Mouse (Mus musculus): ENCODE data around the gene Tmcc2. TPM values are rescaled to one million over a fixed set of nuclear protein-coding genes. Genes with fewer than 3 reads are reported as not detected.

The Tmcc2 gene
- polyA plus RNA-seq, 1 experiment from 2014 or later, result 2.2 TPM

DNA sequence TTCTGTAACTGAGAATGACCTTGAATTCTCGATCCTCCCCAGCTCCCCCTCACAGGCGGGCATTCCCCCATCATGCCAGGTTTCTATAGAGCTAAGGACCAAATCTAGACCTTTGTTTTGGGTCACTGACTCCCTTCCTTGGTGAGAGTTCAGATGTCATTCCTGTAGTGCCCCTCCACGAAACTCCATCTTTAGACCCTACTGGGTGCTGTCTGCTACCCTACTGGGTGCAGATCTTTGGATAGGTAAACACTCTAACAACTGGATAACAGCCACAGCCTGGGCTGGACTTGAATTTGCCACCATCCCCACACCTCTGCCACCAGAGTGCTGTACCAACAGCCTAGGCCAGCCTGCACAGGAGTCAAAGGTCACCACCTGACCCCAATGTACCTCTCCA, 48.6 kb downstream of the Tmcc2 start:
- Histone ChIP-seq H3K9ac (ENCODE audit: low read depth, low read length) (no peak overlapping the region), H3K4me3 (ENCODE audit: low read depth, low read length) (no peak overlapping the region), H3K36me3 (ENCODE audit: control insufficient read depth, insufficient read depth) (no peaks in the 10 kb centered on the region), H3K4me2 (replicated peaks; ENCODE audit: low read depth) (no peak overlapping the region), H3K9me3 (ENCODE audit: control insufficient read depth) (no peaks in the 10 kb centered on the region), H3K27me3 (replicated peaks; ENCODE audit: control insufficient read depth, insufficient read depth, low read length) (no peaks in the 10 kb centered on the region), H3K27ac (ENCODE audit: low read depth, low read length) (no peak overlapping the region), H3K4me1 (replicated peaks; ENCODE audit: control insufficient read depth, insufficient read depth, low read length) (0 out of 2 replicates have a peak, but pooled peaks cover under 1% of the 10 kb centered on the region)
- no peak for ATAC-seq
- no peak for TF ChIP-seq CTCF (IDR thresholded peaks at IDR 0.05; ENCODE audit: low read depth)
- WGBS, result 69% methylated on average over 3 of the region's 3 CpGs

DNA sequence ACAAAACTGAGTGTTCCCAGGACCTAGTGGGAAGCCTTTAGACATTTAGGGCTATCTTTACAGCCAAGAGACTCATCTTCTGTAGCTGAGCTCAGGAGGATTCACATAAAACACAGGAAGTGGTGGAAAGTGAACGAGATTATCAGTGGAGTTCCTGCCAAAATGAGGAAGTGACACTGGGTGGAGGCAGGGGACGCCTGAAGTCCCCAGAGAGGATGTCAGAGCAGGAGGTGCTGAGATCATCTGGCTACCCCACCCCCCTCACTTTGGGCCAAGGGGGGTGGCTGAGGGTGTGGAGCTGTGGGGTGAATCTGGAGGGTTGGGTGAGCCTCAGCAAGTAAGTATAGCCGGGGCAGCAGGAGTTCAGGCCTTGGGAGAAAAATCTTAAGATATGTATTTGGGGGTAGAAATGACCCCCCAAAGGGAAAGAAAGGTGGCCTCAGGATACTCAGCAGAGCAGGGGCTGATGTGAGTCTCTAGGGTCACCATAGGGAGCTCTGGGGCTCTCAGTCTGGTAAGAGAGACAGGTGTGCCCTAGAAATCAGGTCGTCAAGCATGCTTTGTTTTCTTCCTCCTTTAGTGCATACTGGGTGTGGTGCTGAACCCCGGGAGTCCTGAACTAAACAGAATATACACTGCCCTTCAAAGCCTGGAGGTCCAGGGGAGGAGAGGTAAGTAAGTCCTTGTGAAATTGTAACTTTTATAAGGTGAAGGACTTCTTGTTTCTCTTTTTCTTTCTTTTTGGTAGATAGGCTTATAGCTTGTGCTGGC, 49.2 kb downstream of the Tmcc2 start:
- ATAC-seq, result no peak
- H3K27me3 ChIP-seq (replicated peaks; ENCODE audit: control insufficient read depth, insufficient read depth, low read length), result no peaks in the 10 kb centered on the region
- no peak overlapping the region for H3K4me2 ChIP-seq (replicated peaks; ENCODE audit: low read depth)
- no peak overlapping the region for H3K9ac ChIP-seq (ENCODE audit: low read depth, low read length)
- H3K4me1 ChIP-seq (replicated peaks; ENCODE audit: control insufficient read depth, insufficient read depth, low read length), result 0 out of 2 replicates have a peak, but pooled peaks cover 2% of the 10 kb centered on the region
- WGBS, result 30% methylated on average over 5 of the region's 5 CpGs
- no peak for TF ChIP-seq CTCF (IDR thresholded peaks at IDR 0.05; ENCODE audit: low read depth)
- H3K9me3 ChIP-seq (ENCODE audit: control insufficient read depth), result no peaks in the 10 kb centered on the region
- H3K4me3 ChIP-seq (ENCODE audit: low read depth, low read length), result no peak overlapping the region
- no peaks in the 10 kb centered on the region for H3K36me3 ChIP-seq (ENCODE audit: control insufficient read depth, insufficient read depth)
- no peak overlapping the region for H3K27ac ChIP-seq (ENCODE audit: low read depth, low read length)

DNA sequence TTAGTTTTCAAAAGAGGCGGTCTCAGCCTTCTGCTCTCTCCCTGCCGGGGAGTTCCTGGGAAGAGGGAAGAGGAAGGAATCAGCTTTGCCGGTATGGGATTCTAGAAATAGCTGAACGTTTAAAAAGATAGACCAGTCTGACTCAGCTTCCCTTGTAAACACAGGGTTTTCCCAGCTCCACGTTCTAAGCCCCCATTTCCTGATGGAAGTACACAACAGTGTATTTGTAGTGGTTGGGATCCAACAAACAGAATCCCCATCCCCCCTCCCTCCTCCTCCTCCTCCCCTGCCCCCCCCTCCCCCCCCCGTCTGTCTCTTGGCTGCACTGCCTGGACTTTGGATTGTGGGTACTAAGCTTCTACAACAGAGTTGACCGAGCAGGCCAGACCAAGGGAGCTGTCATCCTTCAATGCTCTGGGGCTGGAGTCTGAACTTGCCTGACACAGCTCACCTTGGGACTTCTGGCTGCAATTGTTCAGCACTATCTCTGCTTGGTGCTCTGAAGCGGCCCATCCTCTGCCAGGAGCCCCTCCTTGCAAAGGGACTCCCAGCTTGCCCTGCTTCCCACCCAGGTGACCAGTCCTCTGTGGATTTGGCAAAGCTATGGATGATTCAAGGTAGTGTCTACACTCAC, 52.9 kb downstream of the Tmcc2 start:
- Histone ChIP-seq H3K4me3 (ENCODE audit: low read depth, low read length) (no peak overlapping the region), H3K27ac (ENCODE audit: low read depth, low read length) (no peak overlapping the region; the same call in 1 of the 2 replicates), H3K4me1 (replicated peaks; ENCODE audit: control insufficient read depth, insufficient read depth, low read length) (peaks cover 12% of the 10 kb centered on the region), H3K36me3 (ENCODE audit: control insufficient read depth, insufficient read depth) (no peaks in the 10 kb centered on the region), H3K4me2 (replicated peaks; ENCODE audit: low read depth) (no peak overlapping the region), H3K27me3 (replicated peaks; ENCODE audit: control insufficient read depth, insufficient read depth, low read length) (no peaks in the 10 kb centered on the region), H3K9ac (ENCODE audit: low read depth, low read length) (no peak overlapping the region), H3K9me3 (ENCODE audit: control insufficient read depth) (no peaks in the 10 kb centered on the region)
- WGBS, result 25% methylated on average over 8 of the region's 8 CpGs
- no peak for TF ChIP-seq CTCF (IDR thresholded peaks at IDR 0.05; ENCODE audit: low read depth)
- 0 out of 2 replicates have a peak, but pooled peaks have one; percentile 30 for ATAC-seq

DNA sequence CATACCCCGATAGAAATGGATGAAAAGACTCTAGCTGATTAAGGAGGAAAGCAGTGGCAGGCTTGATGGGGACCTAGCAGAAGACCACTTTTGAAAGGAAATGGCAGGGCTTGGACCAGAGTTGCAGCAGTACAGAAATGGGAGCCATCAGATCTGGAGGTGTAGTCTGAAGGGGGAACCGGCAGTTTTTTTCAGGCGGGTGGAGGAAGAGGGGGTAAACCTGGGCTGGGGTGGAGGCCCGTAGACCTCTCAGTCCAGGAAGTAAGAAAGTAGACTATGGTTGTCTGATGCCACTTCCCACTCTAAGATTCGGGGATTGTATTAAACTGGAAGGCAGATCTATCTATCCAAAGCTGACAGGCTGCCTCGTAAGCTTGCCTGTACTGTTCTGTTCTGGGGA, 54.2 kb downstream of the Tmcc2 start:
- WGBS, result 66% methylated on average over 6 of the region's 6 CpGs

DNA sequence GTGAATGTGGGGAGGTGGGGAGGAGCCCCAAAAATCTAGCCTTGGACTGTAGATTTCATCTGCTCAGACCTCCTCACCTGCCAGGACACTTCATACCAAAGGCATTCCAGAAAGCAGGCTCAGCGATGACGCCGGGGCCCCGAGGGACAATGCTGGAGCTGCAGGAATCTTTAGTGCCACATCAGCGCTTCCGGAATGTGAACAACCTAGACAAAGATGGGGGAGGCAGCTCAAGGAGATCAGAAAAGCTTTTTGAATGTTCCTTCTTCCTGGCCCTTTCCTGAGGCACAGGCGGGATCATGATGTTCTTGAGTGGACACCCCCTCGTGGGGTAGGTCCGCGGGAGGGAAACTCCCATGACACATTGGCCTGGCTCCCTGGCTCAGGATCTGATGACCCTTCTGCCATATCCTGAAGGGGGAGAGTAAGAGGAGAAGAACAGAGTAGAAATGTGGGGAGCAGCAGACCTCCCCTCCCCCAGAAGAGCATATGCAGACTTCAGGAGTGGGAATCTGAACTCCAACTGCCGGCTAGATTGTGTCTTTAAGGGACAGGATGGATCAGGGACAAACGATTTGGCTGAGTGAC, 55.6 kb downstream of the Tmcc2 start:
- no peak for ATAC-seq
- H3K4me1 ChIP-seq (replicated peaks; ENCODE audit: control insufficient read depth, insufficient read depth, low read length), result peaks cover 12% of the 10 kb centered on the region
- no peaks in the 10 kb centered on the region for H3K27me3 ChIP-seq (replicated peaks; ENCODE audit: control insufficient read depth, insufficient read depth, low read length)
- 57% methylated on average over 12 of the region's 12 CpGs for WGBS
- H3K4me3 ChIP-seq (ENCODE audit: low read depth, low read length), result no peak overlapping the region
- H3K27ac ChIP-seq (ENCODE audit: low read depth, low read length), result peak overlapping the region; percentile 24
- H3K4me2 ChIP-seq (replicated peaks; ENCODE audit: low read depth), result no peak overlapping the region
- H3K9ac ChIP-seq (ENCODE audit: low read depth, low read length), result no peak overlapping the region
- no peak for TF ChIP-seq CTCF (IDR thresholded peaks at IDR 0.05; ENCODE audit: low read depth)
- no peaks in the 10 kb centered on the region for H3K9me3 ChIP-seq (ENCODE audit: control insufficient read depth)
- peaks cover 22% of the 10 kb centered on the region for H3K36me3 ChIP-seq (ENCODE audit: control insufficient read depth, insufficient read depth)

More for the DNA sequence above, 54.2 kb downstream of the Tmcc2 start:
- peaks cover 7% of the 10 kb centered on the region for H3K36me3 ChIP-seq (ENCODE audit: control insufficient read depth, insufficient read depth)
- H3K4me2 ChIP-seq (replicated peaks; ENCODE audit: low read depth), result no peak overlapping the region
- no peak overlapping the region for H3K9ac ChIP-seq (ENCODE audit: low read depth, low read length)
- no peak for TF ChIP-seq CTCF (IDR thresholded peaks at IDR 0.05; ENCODE audit: low read depth)
- no peaks in the 10 kb centered on the region for H3K9me3 ChIP-seq (ENCODE audit: control insufficient read depth)
- no peaks in the 10 kb centered on the region for H3K27me3 ChIP-seq (replicated peaks; ENCODE audit: control insufficient read depth, insufficient read depth, low read length)
- no peak overlapping the region for H3K27ac ChIP-seq (ENCODE audit: low read depth, low read length)
- H3K4me1 ChIP-seq (replicated peaks; ENCODE audit: control insufficient read depth, insufficient read depth, low read length), result peaks cover 12% of the 10 kb centered on the region
- ATAC-seq, result no peak
- H3K4me3 ChIP-seq (ENCODE audit: low read depth, low read length), result no peak overlapping the region

DNA sequence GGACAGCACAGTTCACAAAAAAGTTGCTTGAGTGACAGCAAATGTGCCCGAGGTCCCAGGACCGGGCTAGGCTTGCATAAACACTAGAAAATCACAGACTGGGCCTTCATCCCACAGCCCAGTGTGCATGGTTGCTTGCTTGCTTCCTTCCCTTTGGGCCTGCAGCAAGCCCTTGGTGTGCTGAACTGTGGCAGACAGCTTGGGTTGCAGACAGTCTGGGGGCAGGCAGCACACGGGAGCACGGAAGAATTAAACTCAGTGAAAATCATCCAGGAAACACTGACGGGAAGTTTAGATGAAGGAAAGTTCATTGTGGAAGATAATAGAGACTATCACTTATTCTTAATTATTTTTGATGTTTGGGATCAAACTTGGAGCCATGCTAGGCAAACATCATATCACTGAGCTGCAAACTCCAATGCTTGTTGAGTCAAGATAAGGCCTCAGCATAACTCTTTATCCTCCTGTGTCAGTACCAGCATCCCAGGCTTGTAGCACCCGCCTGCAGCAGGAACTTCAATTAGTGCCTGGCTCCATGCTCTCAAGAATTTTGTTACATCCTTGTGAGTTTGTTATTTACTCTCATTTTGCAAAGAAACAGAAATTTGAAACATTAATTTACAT, 56.8 kb downstream of the Tmcc2 start:
- no peak for TF ChIP-seq CTCF (IDR thresholded peaks at IDR 0.05; ENCODE audit: low read depth)
- 37% methylated on average over 6 of the region's 6 CpGs for WGBS

More for the DNA sequence above, 56.8 kb downstream of the Tmcc2 start:
- peaks cover 12% of the 10 kb centered on the region for H3K4me1 ChIP-seq (replicated peaks; ENCODE audit: control insufficient read depth, insufficient read depth, low read length)
- no peak overlapping the region for H3K4me2 ChIP-seq (replicated peaks; ENCODE audit: low read depth)
- no peaks in the 10 kb centered on the region for H3K27me3 ChIP-seq (replicated peaks; ENCODE audit: control insufficient read depth, insufficient read depth, low read length)
- 0 out of 2 replicates have a peak, but pooled peaks have one; percentile 12 for ATAC-seq
- H3K9me3 ChIP-seq (ENCODE audit: control insufficient read depth), result no peaks in the 10 kb centered on the region
- H3K9ac ChIP-seq (ENCODE audit: low read depth, low read length), result no peak overlapping the region
- H3K36me3 ChIP-seq (ENCODE audit: control insufficient read depth, insufficient read depth), result peaks cover 29% of the 10 kb centered on the region
- no peak overlapping the region for H3K4me3 ChIP-seq (ENCODE audit: low read depth, low read length)
- peak overlapping the region; percentile 50; the same call in 1 of the 2 replicates for H3K27ac ChIP-seq (ENCODE audit: low read depth, low read length)
